Mouse (Mus musculus) CH12.LX (cell line): Measurements from ENCODE around the gene Trim41. TPM values are rescaled to one million over a fixed set of nuclear protein-coding genes. Genes with fewer than 3 reads are reported as not detected.

Experiments
- DNase-seq: peaks from one replicate; pipeline ENCODE4 v3.0.0-alpha.2; 2013; ENCODE audit errors: extremely low read depth
- H3K27ac ChIP-seq: 2 replicates; pipeline ENCODE4 v1.5.1; 2012; ENCODE audit warnings: low read depth, mild to moderate bottlenecking, control low read depth, moderate library complexity; ENCODE audit not compliant: insufficient read depth
- H3K27me3 ChIP-seq: replicated peaks from 2 replicates; pipeline ENCODE3; 2012; ENCODE audit warnings: inconsistent platforms
- H3K36me3 ChIP-seq, 2 experiments: replicated peaks in 1 of 2; 2 replicates each; pipeline versions ENCODE3 to v1.6.1; 2012; ENCODE audit warnings: inconsistent platforms in 1 of 2, low read length in 1 of 2, mild to moderate bottlenecking in 1 of 2, mixed read lengths in 1 of 2, moderate library complexity in 1 of 2; ENCODE audit not compliant: control insufficient read depth in 1 of 2, insufficient read depth in 1 of 2
- H3K4me1 ChIP-seq, 2 experiments: 2 replicates each; pipeline ENCODE4 v1.6.1; 2012; ENCODE audit warnings: inconsistent platforms in 1 of 2, moderate library complexity in 1 of 2; ENCODE audit not compliant: insufficient read depth in 2 of 2, control insufficient read depth in 1 of 2
- H3K4me2 ChIP-seq: 2 replicates; pipeline ENCODE4 v1.6.1; 2012; ENCODE audit warnings: low read depth, mild to moderate bottlenecking, control low read depth; ENCODE audit not compliant: poor library complexity, insufficient read depth, severe bottlenecking
- H3K4me3 ChIP-seq, 3 experiments: fragments of 150-350 bp in 1 of 3; sonication (generic) in 1 of 3; replicated peaks in 1 of 3; 2 replicates each; pipeline versions ENCODE3 to v1.5.1; 2011 to 2012; ENCODE audit warnings: low read depth in 2 of 3, low read length in 2 of 3, mild to moderate bottlenecking in 2 of 3, moderate library complexity in 2 of 3, control low read depth in 1 of 3, improper control_type of control experiment in 1 of 3, inconsistent platforms in 1 of 3, mixed read lengths in 1 of 3; ENCODE audit not compliant: poor library complexity in 1 of 3
- H3K79me2 ChIP-seq: replicated peaks from 2 replicates; pipeline ENCODE4 v1.6.1; 2012; ENCODE audit warnings: mild to moderate bottlenecking, moderate library complexity; ENCODE audit not compliant: control insufficient read depth, poor library complexity, insufficient read depth, severe bottlenecking; ENCODE audit errors: extremely low read depth
- H3K9ac ChIP-seq: 2 replicates; pipeline ENCODE4 v1.6.1; 2012; ENCODE audit warnings: low read depth, mild to moderate bottlenecking, control low read depth, moderate library complexity; ENCODE audit not compliant: insufficient read depth
- H3K9me3 ChIP-seq: replicated peaks from 2 replicates; pipeline ENCODE3; 2012; ENCODE audit warnings: low read length, inconsistent platforms, mixed read lengths
- CHD2 ChIP-seq: IDR thresholded peaks from 2 replicates; pipeline ENCODE4 v1.6.1; 2011; ENCODE audit warnings: low read length, improper control_type of control experiment
- ETS1 ChIP-seq: conservative IDR thresholded peaks from 2 replicates; pipeline ENCODE4 v1.6.1; 2012; ENCODE audit warnings: low read depth, mild to moderate bottlenecking, inconsistent platforms, low read length, improper control_type of control experiment, moderate library complexity
- MAZ ChIP-seq: IDR thresholded peaks from 2 replicates; pipeline ENCODE4 v1.6.1; 2012; ENCODE audit warnings: low read depth, mild to moderate bottlenecking, inconsistent platforms, low read length, improper control_type of control experiment, moderate library complexity
- NELFE ChIP-seq: IDR thresholded peaks from 2 replicates; pipeline ENCODE4 v1.6.1; 2011; ENCODE audit warnings: low read depth, low read length, improper control_type of control experiment
- POLR2A ChIP-seq: IDR thresholded peaks from 2 replicates; pipeline ENCODE4 v1.6.1; 2011; ENCODE audit warnings: low read depth, mild to moderate bottlenecking, improper control_type of control experiment, low read length
- POLR2AphosphoS2 ChIP-seq: IDR thresholded peaks from 2 replicates; pipeline ENCODE4 v1.6.1; 2011; ENCODE audit warnings: low read depth, low read length, improper control_type of control experiment
- RAD21 ChIP-seq: IDR thresholded peaks from 2 replicates; pipeline ENCODE4 v1.6.1; 2011; ENCODE audit warnings: low read depth, mild to moderate bottlenecking, low read length, improper control_type of control experiment, moderate library complexity
- RCOR1 ChIP-seq: conservative IDR thresholded peaks from 2 replicates; pipeline ENCODE4 v1.6.1; 2012; ENCODE audit warnings: low read depth, mild to moderate bottlenecking, inconsistent platforms, low read length, improper control_type of control experiment
- UBTF ChIP-seq: IDR thresholded peaks from 2 replicates; pipeline ENCODE4 v1.6.1; 2012; ENCODE audit warnings: low read depth, mild to moderate bottlenecking, inconsistent platforms, low read length, improper control_type of control experiment, moderate library complexity
- ZC3H11A ChIP-seq: IDR thresholded peaks from 2 replicates; pipeline ENCODE4 v1.6.1; 2012; ENCODE audit warnings: low read depth, mild to moderate bottlenecking, inconsistent platforms, low read length, improper control_type of control experiment
- ZNF384 ChIP-seq: IDR thresholded peaks from 2 replicates; pipeline ENCODE4 v1.6.1; 2012; ENCODE audit warnings: low read depth, low read length, improper control_type of control experiment, inconsistent platforms
- dilution Hi-C: fragments of 300-500 bp; cut with MboI; formaldehyde crosslinking; loops from 2 replicates; pipeline ENCODE4 v1.14.3; 2020; ENCODE audit warnings: low sequenced_read_pairs; ENCODE audit not compliant: extremely low pct_unique_long_range_greater_than_20kb, extremely low pct_ligation_motif_present
- in situ Hi-C: fragments of 300-500 bp; cut with MboI; formaldehyde crosslinking; loops from 3 replicates; pipeline ENCODE4 v1.14.3; 2019; ENCODE audit warnings: low sequenced_read_pairs, low pct_ligation_motif_present, low pct_unique_long_range_greater_than_20kb, mixed read lengths
- polyA plus RNA-seq: library from polyadenylated mRNA; unstranded; fragments of >175 nt; gene quantifications from 2 replicates; pipeline ENCODE4 v1.2.1, GENCODE M21; 2012; ENCODE audit warnings: low read depth; ENCODE audit not compliant: insufficient read length
- total RNA-seq, 2 experiments: library from RNA; depleted of rRNA; stranded (reverse); fragments of 300-350 nt in 1 of 2; fragments of >200 nt in 1 of 2; gene quantifications; 2 replicates each; pipeline ENCODE4 v1.2.3; 2012 to 2014

The Trim41 gene
- total and polyA plus RNA-seq, 3 experiments: 18.8 to 51.6 (median 36.0) TPM

GRCm38 (mm10) chr11:48808304-48808646, 8.9 kb downstream of the Trim41 start:
- dilution Hi-C loops: no loop called here
- Histone ChIP-seq H3K27ac (no peak overlapping the region), H3K36me3 (peaks cover 88 to 97% of the 10 kb centered on the region in 2 experiments)

GRCm38 (mm10) chr11:48807563-48808303, 9.4 kb downstream of the Trim41 start:
- Histone ChIP-seq H3K4me1 (peaks cover 10 to 57% of the 10 kb centered on the region in 2 experiments), H3K9me3 (no peaks in the 10 kb centered on the region), H3K27ac (no peak overlapping the region), H3K9ac (no peak overlapping the region), H3K4me2 (no peak overlapping the region), H3K4me3 (no peak overlapping the region)
- dilution Hi-C loops: no loop called here
- in situ Hi-C loops: no loop called here
- TF ChIP-seq POLR2A: peak; percentile 53
- TF ChIP-seq UBTF: no peak
- TF ChIP-seq CHD2: peak; percentile 62; the same call in 1 of the 2 replicates
- no peak for TF ChIP-seq NELFE
- no peak for TF ChIP-seq ETS1
- TF ChIP-seq POLR2AphosphoS2: peak; percentile 20
- TF ChIP-seq ZC3H11A: no peak
- TF ChIP-seq, all 38 proteins: peak for 3
- H3K36me3 ChIP-seq: peaks cover 89 to 98% of the 10 kb centered on the region in 2 experiments
- H3K79me2 ChIP-seq: peaks cover 20% of the 10 kb centered on the region
- DNase-seq: no peak
- H3K27me3 ChIP-seq: no peaks in the 10 kb centered on the region

More at GRCm38 (mm10) chr11:48808304-48808646, 8.9 kb downstream of the Trim41 start:
- Histone ChIP-seq H3K9ac (no peak overlapping the region), H3K79me2 (peaks cover 15% of the 10 kb centered on the region), H3K9me3 (no peaks in the 10 kb centered on the region), H3K4me3 (no peak overlapping the region)
- in situ Hi-C loops: no loop called here
- DNase-seq: no peak
- no peak for TF ChIP-seq RAD21
- 0 out of 2 replicates have a peak, but pooled peaks have one; percentile 3 for TF ChIP-seq ZNF384
- no peak for TF ChIP-seq ZC3H11A
- no peak for TF ChIP-seq MAZ
- 0 out of 2 replicates have a peak, but pooled peaks have one; percentile 48 for TF ChIP-seq RCOR1
- TF ChIP-seq, all 38 proteins: peak for 2
- H3K4me2 ChIP-seq: no peak overlapping the region
- no peaks in the 10 kb centered on the region for H3K27me3 ChIP-seq
- H3K4me1 ChIP-seq: peaks cover 5 to 54% of the 10 kb centered on the region in 2 experiments
